Mouse (Mus musculus) retina, embryonic 14.5 days (tissue): ENCODE results near the gene Olfr71.
A peak's percentile ranks its signal among the peaks of the same experiment; 100 is the strongest.

ENCODE experiments used
- DNase-seq: peaks from one replicate; pipeline ENCODE4 v3.0.0-alpha.2; 2015; ENCODE audit warnings: low spot score

The Olfr71 gene

GRCm38 (mm10) chr4:43656339-43657109 lies 53.5 kb downstream of the Olfr71 start, which contains the start of gene Hint2:
Gene Hint2 (minus strand): TSS chr4:43656466.
- DNase-seq = peak; percentile 98

DNA sequence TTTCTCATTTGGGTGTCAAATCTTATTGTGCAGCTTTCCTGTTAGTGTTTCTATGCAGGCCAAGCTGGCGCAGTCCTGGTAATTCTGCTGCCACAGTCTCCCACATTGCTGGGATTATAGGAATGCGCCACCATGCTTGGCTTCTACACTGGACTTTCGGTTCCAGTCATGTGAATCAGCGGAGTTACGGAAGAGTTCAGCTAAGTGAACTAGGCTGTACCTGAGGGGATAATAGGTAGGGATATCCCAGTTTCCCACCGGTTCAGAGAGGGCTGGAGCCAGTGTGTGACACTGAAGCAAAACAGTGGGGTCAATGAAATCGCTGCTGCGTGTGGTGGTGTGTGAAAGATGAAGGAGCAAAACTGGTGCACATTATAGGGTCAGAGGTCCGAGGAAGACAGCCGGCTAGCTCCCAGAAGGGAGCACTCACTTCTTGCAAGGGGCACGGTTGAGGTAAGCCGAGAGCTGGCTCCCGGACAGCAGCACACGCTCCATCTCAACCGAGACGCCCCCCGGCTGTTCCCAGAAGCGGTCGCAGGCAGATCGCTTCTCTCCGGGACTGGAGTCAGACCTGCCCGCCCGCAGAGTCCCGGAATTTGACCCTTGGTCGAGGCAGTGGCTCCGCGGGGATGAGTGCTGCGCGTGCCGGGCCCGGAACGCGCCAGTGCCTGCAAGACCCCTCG lies 54.3 kb downstream of the Olfr71 start:
- no peak for DNase-seq
